Mouse (Mus musculus): Measurements from ENCODE around the gene Icam4. TPM values are rescaled to one million over a fixed set of nuclear protein-coding genes. Genes with fewer than 3 reads are reported as not detected.
A peak's percentile ranks its signal among the peaks of the same experiment; 100 is the strongest.

The Icam4 gene
- polyA plus RNA-seq, 1 experiment from 2014 or later = 6.2 TPM

- H3K36me3 ChIP-seq (ENCODE audit: control insufficient read depth, insufficient read depth, low read length) = no peaks in the 10 kb centered on the region
- WGBS = 59% methylated on average over 8 of the region's 8 CpGs
- peaks cover 42% of the 10 kb centered on the region for H3K27me3 ChIP-seq (ENCODE audit: control insufficient read depth, insufficient read depth, low read length)
- no peak overlapping the region for H3K9ac ChIP-seq (ENCODE audit: low read length)
- H3K4me1 ChIP-seq (replicated peaks; ENCODE audit: control insufficient read depth, insufficient read depth, low read length) = peaks cover 15% of the 10 kb centered on the region
- no peak for ATAC-seq (replicated peaks; ENCODE audit: low FRiP score)
- H3K27ac ChIP-seq (ENCODE audit: low read depth, low read length) = no peak overlapping the region
- H3K4me3 ChIP-seq (ENCODE audit: low read depth, low read length) = no peak overlapping the region
- no peak for DNase-seq (ENCODE audit: low spot score)
- no peak overlapping the region for H3K4me2 ChIP-seq (ENCODE audit: low read depth, low read length, severe bottlenecking)
- H3K9me3 ChIP-seq (ENCODE audit: control insufficient read depth, low read length) = no peaks in the 10 kb centered on the region
Observed at GRCm38 (mm10) chr9:21027774-21028290, 1.3 kb upstream of the Icam4 start.

GRCm38 (mm10) chr9:21028560-21029110 is 538 bp upstream of the Icam4 start:
- H3K9me3 ChIP-seq (ENCODE audit: control insufficient read depth, low read length) = no peaks in the 10 kb centered on the region
- no peak overlapping the region for H3K9ac ChIP-seq (ENCODE audit: low read length)
- H3K4me3 ChIP-seq (ENCODE audit: low read depth, low read length) = no peak overlapping the region
- ATAC-seq (replicated peaks; ENCODE audit: low FRiP score) (no peak), DNase-seq (ENCODE audit: low spot score) (no peak)
- peaks cover 22% of the 10 kb centered on the region for H3K4me1 ChIP-seq (replicated peaks; ENCODE audit: control insufficient read depth, insufficient read depth, low read length)
- H3K27me3 ChIP-seq (ENCODE audit: control insufficient read depth, insufficient read depth, low read length) = peaks cover 50% of the 10 kb centered on the region
- H3K36me3 ChIP-seq (ENCODE audit: control insufficient read depth, insufficient read depth, low read length) = no peaks in the 10 kb centered on the region
- 62% methylated on average over 6 of the region's 6 CpGs for WGBS
- H3K27ac ChIP-seq (ENCODE audit: low read depth, low read length) = no peak overlapping the region
- no peak overlapping the region; the same call in 1 of the 2 replicates for H3K4me2 ChIP-seq (ENCODE audit: low read depth, low read length, severe bottlenecking)

- H3K9me3 ChIP-seq (ENCODE audit: control insufficient read depth, low read length) = no peaks in the 10 kb centered on the region
- WGBS = 25% methylated on average over 22 of the region's 22 CpGs
- peaks cover 64% of the 10 kb centered on the region for H3K27me3 ChIP-seq (ENCODE audit: control insufficient read depth, insufficient read depth, low read length)
- H3K4me3 ChIP-seq (ENCODE audit: low read depth, low read length) = no peak overlapping the region
- H3K4me1 ChIP-seq (replicated peaks; ENCODE audit: control insufficient read depth, insufficient read depth, low read length) = peaks cover 24% of the 10 kb centered on the region
- H3K4me2 ChIP-seq (ENCODE audit: low read depth, low read length, severe bottlenecking) = no peak overlapping the region
- H3K27ac ChIP-seq (ENCODE audit: low read depth, low read length) = no peak overlapping the region
- DNase-seq (ENCODE audit: low spot score) = no peak
- H3K36me3 ChIP-seq (ENCODE audit: control insufficient read depth, insufficient read depth, low read length) = no peaks in the 10 kb centered on the region
- H3K9ac ChIP-seq (ENCODE audit: low read length) = no peak overlapping the region
- no peak for ATAC-seq (replicated peaks; ENCODE audit: low FRiP score)
Observed at GRCm38 (mm10) chr9:21030055-21030600, 955 bp downstream of the Icam4 start.

- peak; percentile 45 for ATAC-seq (replicated peaks; ENCODE audit: low FRiP score)
- no peak overlapping the region for H3K27ac ChIP-seq (ENCODE audit: low read depth, low read length)
- H3K36me3 ChIP-seq (ENCODE audit: control insufficient read depth, insufficient read depth, low read length) = no peaks in the 10 kb centered on the region
- H3K9ac ChIP-seq (ENCODE audit: low read length) = no peak overlapping the region
- WGBS = under 1% methylated on average over 13 of the region's 13 CpGs
- peak overlapping the region; percentile 38 for H3K4me3 ChIP-seq (ENCODE audit: low read depth, low read length)
- H3K4me1 ChIP-seq (replicated peaks; ENCODE audit: control insufficient read depth, insufficient read depth, low read length) = peaks cover 24% of the 10 kb centered on the region
- H3K9me3 ChIP-seq (ENCODE audit: control insufficient read depth, low read length) = no peaks in the 10 kb centered on the region
- peaks cover 71% of the 10 kb centered on the region for H3K27me3 ChIP-seq (ENCODE audit: control insufficient read depth, insufficient read depth, low read length)
- peak; percentile 85 for DNase-seq (ENCODE audit: low spot score)
- peak overlapping the region; percentile 85 for H3K4me2 ChIP-seq (ENCODE audit: low read depth, low read length, severe bottlenecking)
Observed at GRCm38 (mm10) chr9:21030781-21031250, 1.6 kb downstream of the Icam4 start.

- ATAC-seq (replicated peaks; ENCODE audit: low FRiP score) (peak; percentile 64), DNase-seq (ENCODE audit: low spot score) (no peak)
- Histone ChIP-seq H3K4me1 (replicated peaks; ENCODE audit: control insufficient read depth, insufficient read depth, low read length) (peaks cover 24% of the 10 kb centered on the region), H3K9me3 (ENCODE audit: control insufficient read depth, low read length) (no peaks in the 10 kb centered on the region), H3K4me2 (ENCODE audit: low read depth, low read length, severe bottlenecking) (peak overlapping the region; percentile 85), H3K4me3 (ENCODE audit: low read depth, low read length) (peak overlapping the region; percentile 38), H3K9ac (ENCODE audit: low read length) (0 out of 2 replicates have a peak overlapping the region, but pooled peaks have one; percentile 12), H3K27me3 (ENCODE audit: control insufficient read depth, insufficient read depth, low read length) (peaks cover 76% of the 10 kb centered on the region), H3K36me3 (ENCODE audit: control insufficient read depth, insufficient read depth, low read length) (no peaks in the 10 kb centered on the region), H3K27ac (ENCODE audit: low read depth, low read length) (no peak overlapping the region)
- under 1% methylated on average over 36 of the region's 36 CpGs for WGBS
Observed at GRCm38 (mm10) chr9:21031251-21031895, 2.2 kb downstream of the Icam4 start.

- peak within 1 kb of the TSS; percentile 85 for H3K4me2 ChIP-seq (ENCODE audit: low read depth, low read length, severe bottlenecking)
- no peaks in the 10 kb centered on the region for H3K9me3 ChIP-seq (ENCODE audit: control insufficient read depth, low read length)
- no peak for ATAC-seq (replicated peaks; ENCODE audit: low FRiP score)
- under 1% methylated on average over 35 of the region's 35 CpGs for WGBS
- H3K27ac ChIP-seq (ENCODE audit: low read depth, low read length) = no peak within 1 kb of the TSS
- H3K36me3 ChIP-seq (ENCODE audit: control insufficient read depth, insufficient read depth, low read length) = no peaks in the 10 kb centered on the region
- H3K4me3 ChIP-seq (ENCODE audit: low read depth, low read length) = peak within 1 kb of the TSS; percentile 38
- peak; percentile 59 for DNase-seq (ENCODE audit: low spot score)
- H3K9ac ChIP-seq (ENCODE audit: low read length) = peak within 1 kb of the TSS; percentile 12; the same call in 1 of the 2 replicates
- peaks cover 24% of the 10 kb centered on the region for H3K4me1 ChIP-seq (replicated peaks; ENCODE audit: control insufficient read depth, insufficient read depth, low read length)
- H3K27me3 ChIP-seq (ENCODE audit: control insufficient read depth, insufficient read depth, low read length) = peaks cover 82% of the 10 kb centered on the region
Observed at GRCm38 (mm10) chr9:21031896-21032351, 2.8 kb downstream of the Icam4 start, which contains the start of gene Icam5. Gene Icam5, plus strand, starts transcription at chr9:21032073.

GRCm38 (mm10) chr9:21032491-21032890 is 3.3 kb downstream of the Icam4 start:
- no peak for DNase-seq (ENCODE audit: low spot score)
- no peak overlapping the region for H3K27ac ChIP-seq (ENCODE audit: low read depth, low read length)
- WGBS = 4% methylated on average over 7 of the region's 7 CpGs
- H3K27me3 ChIP-seq (ENCODE audit: control insufficient read depth, insufficient read depth, low read length) = peaks cover 87% of the 10 kb centered on the region
- no peaks in the 10 kb centered on the region for H3K9me3 ChIP-seq (ENCODE audit: control insufficient read depth, low read length)
- H3K4me2 ChIP-seq (ENCODE audit: low read depth, low read length, severe bottlenecking) = peak overlapping the region; percentile 75
- H3K36me3 ChIP-seq (ENCODE audit: control insufficient read depth, insufficient read depth, low read length) = no peaks in the 10 kb centered on the region
- no peak for ATAC-seq (replicated peaks; ENCODE audit: low FRiP score)
- peak overlapping the region; percentile 38 for H3K4me3 ChIP-seq (ENCODE audit: low read depth, low read length)
- H3K4me1 ChIP-seq (replicated peaks; ENCODE audit: control insufficient read depth, insufficient read depth, low read length) = peaks cover 25% of the 10 kb centered on the region
- no peak overlapping the region for H3K9ac ChIP-seq (ENCODE audit: low read length)

- DNase-seq (ENCODE audit: low spot score) = peak; percentile 85
Observed at GRCm38 (mm10) chr9:21033136-21033535, 4.0 kb downstream of the Icam4 start.

More at GRCm38 (mm10) chr9:21033136-21033535, 4.0 kb downstream of the Icam4 start:
- H3K27me3 ChIP-seq (ENCODE audit: control insufficient read depth, insufficient read depth, low read length) = peaks cover 94% of the 10 kb centered on the region
- peak overlapping the region; percentile 75 for H3K4me2 ChIP-seq (ENCODE audit: low read depth, low read length, severe bottlenecking)
- ATAC-seq (replicated peaks; ENCODE audit: low FRiP score) = peak; percentile 40
- peaks cover 28% of the 10 kb centered on the region for H3K4me1 ChIP-seq (replicated peaks; ENCODE audit: control insufficient read depth, insufficient read depth, low read length)
- H3K9me3 ChIP-seq (ENCODE audit: control insufficient read depth, low read length) = no peaks in the 10 kb centered on the region
- H3K27ac ChIP-seq (ENCODE audit: low read depth, low read length) = no peak overlapping the region
- no peak overlapping the region for H3K9ac ChIP-seq (ENCODE audit: low read length)
- WGBS = under 1% methylated on average over 34 of the region's 34 CpGs
- peak overlapping the region; percentile 36 for H3K4me3 ChIP-seq (ENCODE audit: low read depth, low read length)
- no peaks in the 10 kb centered on the region for H3K36me3 ChIP-seq (ENCODE audit: control insufficient read depth, insufficient read depth, low read length)

Measured in forebrain, embryonic 11.5 days (tissue).